Mouse (Mus musculus) ES-Bruce4 (cell line): Measurements from ENCODE around the gene Cadm2.

Experiments used
- CTCF ChIP-seq: IDR thresholded peaks from one replicate; pipeline ENCODE4 v1.8.1; 2011; ENCODE audit warnings: low read depth, low read length
- EP300 ChIP-seq: IDR thresholded peaks from 2 replicates; pipeline ENCODE4 v1.6.1; 2011; ENCODE audit warnings: low read depth, low read length; ENCODE audit not compliant: insufficient read depth
- POLR2A ChIP-seq: IDR thresholded peaks from one replicate; pipeline ENCODE4 v1.8.1; 2011; ENCODE audit warnings: low read length; ENCODE audit not compliant: insufficient read depth

- TF ChIP-seq CTCF (no peak), POLR2A (no peak), EP300 (no peak)
Measured at GRCm38 (mm10) chr16:66793067-66793466, 827.6 kb downstream of the Cadm2 start.
